Mouse (Mus musculus) cerebellum, adult 8-10 months (tissue): ENCODE results near the gene Slc8a3.
A peak's percentile ranks its signal among the peaks of the same experiment; 100 is the strongest.
"Not testable (repeated sequence)": the region's sequence is repeated elsewhere in the genome, so short reads cannot be mapped to it uniquely, and the experiment has no call there.

ENCODE experiments used
- DNase-seq: peaks from one replicate; pipeline ENCODE4 v3.0.0; 2022

Gene Slc8a3

GRCm38 (mm10) chr12:81332875-81333421 is at the start of gene Slc8a3:
TSS of gene Slc8a3 (minus strand) at chr12:81333180.
- peak; percentile 74 for DNase-seq

GRCm38 (mm10) chr12:81379364-81379763 is 46.4 kb upstream of the Slc8a3 start, which contains the start of gene Gm4787:
TSS of gene Gm4787 (minus strand) at chr12:81379464.
- DNase-seq: not testable (repeated sequence)

GRCm38 (mm10) chr12:81333841-81334240 is 861 bp upstream of the Slc8a3 start:
- DNase-seq: no peak

GRCm38 (mm10) chr12:81331937-81332874 is 774 bp downstream of the Slc8a3 start:
- DNase-seq: peak; percentile 79

- no peak for DNase-seq
Measured at GRCm38 (mm10) chr12:81331046-81331638, 1.8 kb downstream of the Slc8a3 start.

- no peak for DNase-seq
Measured at GRCm38 (mm10) chr12:81324991-81325390, 8.0 kb downstream of the Slc8a3 start.

- no peak for DNase-seq
Measured at GRCm38 (mm10) chr12:81324116-81324515, 8.9 kb downstream of the Slc8a3 start.

GRCm38 (mm10) chr12:81321021-81321420 is 12.0 kb downstream of the Slc8a3 start:
- no peak for DNase-seq

GRCm38 (mm10) chr12:81317811-81318210 is 15.2 kb downstream of the Slc8a3 start:
- DNase-seq: no peak

- peak; percentile 85 for DNase-seq
Measured at GRCm38 (mm10) chr12:81315953-81316352, 17.0 kb downstream of the Slc8a3 start.

GRCm38 (mm10) chr12:81303626-81304025 is 29.4 kb downstream of the Slc8a3 start:
- no peak for DNase-seq

GRCm38 (mm10) chr12:81294613-81295012 is 38.4 kb downstream of the Slc8a3 start:
- DNase-seq: no peak

- no peak for DNase-seq
Measured at GRCm38 (mm10) chr12:81278031-81278430, 54.9 kb downstream of the Slc8a3 start.

GRCm38 (mm10) chr12:81274616-81275015 is 58.4 kb downstream of the Slc8a3 start:
- DNase-seq: no peak

- DNase-seq: no peak
Measured at GRCm38 (mm10) chr12:81273333-81273732, 59.6 kb downstream of the Slc8a3 start.

- DNase-seq: peak; percentile 29
Measured at GRCm38 (mm10) chr12:81269246-81269645, 63.7 kb downstream of the Slc8a3 start.

GRCm38 (mm10) chr12:81262821-81263220 is 70.2 kb downstream of the Slc8a3 start:
- no peak for DNase-seq

GRCm38 (mm10) chr12:81258215-81258614 is 74.8 kb downstream of the Slc8a3 start:
- DNase-seq: no peak

GRCm38 (mm10) chr12:81245411-81245810 is 87.6 kb downstream of the Slc8a3 start:
- no peak for DNase-seq

- no peak for DNase-seq
Measured at GRCm38 (mm10) chr12:81244954-81245353, 88.0 kb downstream of the Slc8a3 start.

GRCm38 (mm10) chr12:81244492-81244891 is 88.5 kb downstream of the Slc8a3 start:
- no peak for DNase-seq

- peak; percentile 35 for DNase-seq
Measured at GRCm38 (mm10) chr12:81241676-81242075, 91.3 kb downstream of the Slc8a3 start.

GRCm38 (mm10) chr12:81241096-81241495 is 91.9 kb downstream of the Slc8a3 start:
- DNase-seq: no peak

- no peak for DNase-seq
Measured at GRCm38 (mm10) chr12:81237158-81237557, 95.8 kb downstream of the Slc8a3 start.
